Mouse (Mus musculus) splenic B cell, adult 2 months (primary cell): ENCODE data around the gene Slc34a2.

ENCODE experiments used
- DNase-seq: peaks from one replicate; pipeline ENCODE4 v3.0.0-alpha.2; 2011; ENCODE audit warnings: low read depth, low spot score
- H3K27me3 ChIP-seq: 2 replicates; pipeline ENCODE4 v1.6.1; 2012; ENCODE audit warnings: mild to moderate bottlenecking, low read length, moderate library complexity, mixed read lengths; ENCODE audit not compliant: control insufficient read depth, poor library complexity, insufficient read depth, severe bottlenecking
- H3K36me3 ChIP-seq: 2 replicates; pipeline ENCODE4 v1.6.1; 2012; ENCODE audit warnings: mild to moderate bottlenecking, low read length, moderate library complexity, mixed read lengths; ENCODE audit not compliant: control insufficient read depth, poor library complexity, insufficient read depth, severe bottlenecking

Gene Slc34a2

DNA sequence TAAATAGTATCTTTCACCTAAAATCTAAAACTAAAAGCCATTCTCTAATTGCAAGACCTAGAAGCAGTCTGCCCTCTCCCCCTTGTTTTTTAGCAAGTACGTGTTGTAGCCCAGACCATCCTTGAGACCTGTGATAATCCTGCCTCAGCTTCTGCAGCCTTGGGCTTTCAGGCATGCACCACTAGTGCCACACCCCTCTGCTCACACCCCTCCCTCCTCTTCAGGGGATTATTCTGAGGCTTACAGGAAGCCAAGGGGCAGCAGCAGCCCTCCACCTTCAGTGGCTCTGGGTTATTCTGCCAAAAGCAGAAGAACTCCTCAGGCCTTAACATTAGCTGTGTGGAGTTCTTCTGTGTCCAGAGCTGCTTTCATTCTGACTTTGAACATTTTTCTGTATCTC, 13.1 kb downstream of the Slc34a2 start:
- no peaks in the 10 kb centered on the region for H3K27me3 ChIP-seq
- no peaks in the 10 kb centered on the region for H3K36me3 ChIP-seq
- no peak for DNase-seq

DNA sequence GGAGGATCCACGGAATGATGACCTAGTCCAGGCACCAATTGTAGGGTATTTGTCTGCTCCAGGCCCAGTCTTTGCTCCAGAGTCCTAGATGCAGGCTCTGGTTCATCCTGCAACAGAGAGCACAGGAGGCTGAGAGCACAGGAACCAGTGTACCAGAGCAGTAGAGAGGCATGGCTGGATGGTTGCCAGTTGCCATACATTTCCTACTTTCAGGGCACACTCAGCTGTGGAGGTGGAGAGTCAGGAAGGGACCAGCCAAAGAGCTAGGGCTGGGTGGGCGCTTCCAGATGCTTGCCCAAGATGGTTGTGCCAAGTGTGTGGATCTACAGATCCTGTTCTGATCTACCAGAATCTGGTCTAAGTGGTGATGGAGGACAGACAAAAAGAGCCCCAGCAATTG, 15.4 kb downstream of the Slc34a2 start:
- H3K36me3 ChIP-seq, result no peaks in the 10 kb centered on the region
- H3K27me3 ChIP-seq, result no peaks in the 10 kb centered on the region
- no peak for DNase-seq

DNA sequence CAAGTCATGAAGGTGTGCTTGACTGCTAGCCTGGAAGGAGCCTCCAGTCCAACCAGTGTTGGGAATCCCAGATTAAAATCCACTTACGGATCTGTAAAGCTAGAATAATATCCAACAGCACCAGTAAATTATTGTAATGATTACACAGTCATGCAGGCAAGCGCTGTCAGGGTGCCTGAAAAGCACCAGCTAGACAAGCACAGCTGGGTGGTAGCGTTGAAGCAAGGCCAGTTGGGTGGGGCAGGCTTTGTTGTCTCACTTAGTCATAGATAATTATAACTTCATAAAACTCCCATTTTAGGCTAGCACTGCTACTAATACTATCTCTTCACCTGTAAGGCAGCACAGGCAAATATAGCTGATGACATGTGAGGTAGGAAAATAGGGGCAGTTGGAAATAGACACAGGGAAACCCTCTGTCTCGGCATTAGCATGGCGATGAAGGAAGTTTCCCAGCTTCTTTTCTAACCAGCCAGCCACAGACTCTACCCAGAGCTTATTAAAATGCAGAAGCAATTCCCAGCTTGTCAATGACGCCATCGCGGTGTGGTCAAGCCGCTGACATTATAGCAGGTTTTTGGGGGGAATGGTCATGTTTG, 23.8 kb downstream of the Slc34a2 start:
- no peak for DNase-seq
- Histone ChIP-seq H3K36me3 (no peaks in the 10 kb centered on the region), H3K27me3 (no peaks in the 10 kb centered on the region)

DNA sequence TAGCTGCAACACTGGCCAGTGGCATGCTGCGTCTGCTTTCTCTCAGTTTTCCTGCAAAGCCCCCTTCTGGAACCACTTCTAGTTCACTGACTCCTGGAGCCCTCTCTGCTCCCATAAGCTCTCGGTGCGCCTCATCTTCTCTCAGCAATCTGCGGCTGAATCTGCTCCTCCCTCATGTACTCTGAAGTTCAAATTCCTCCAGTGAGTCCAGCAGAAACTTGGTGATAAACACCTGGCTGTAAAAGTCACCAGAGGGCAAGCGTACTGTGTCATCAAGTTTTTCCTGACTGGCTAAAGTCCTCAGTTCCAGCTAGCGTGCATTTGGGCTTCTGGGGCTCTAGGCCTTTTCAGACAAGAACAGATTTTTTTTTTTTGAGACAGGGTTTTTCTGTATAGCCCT, 36.7 kb downstream of the Slc34a2 start:
- Histone ChIP-seq H3K27me3 (no peaks in the 10 kb centered on the region), H3K36me3 (no peaks in the 10 kb centered on the region)
- no peak for DNase-seq

DNA sequence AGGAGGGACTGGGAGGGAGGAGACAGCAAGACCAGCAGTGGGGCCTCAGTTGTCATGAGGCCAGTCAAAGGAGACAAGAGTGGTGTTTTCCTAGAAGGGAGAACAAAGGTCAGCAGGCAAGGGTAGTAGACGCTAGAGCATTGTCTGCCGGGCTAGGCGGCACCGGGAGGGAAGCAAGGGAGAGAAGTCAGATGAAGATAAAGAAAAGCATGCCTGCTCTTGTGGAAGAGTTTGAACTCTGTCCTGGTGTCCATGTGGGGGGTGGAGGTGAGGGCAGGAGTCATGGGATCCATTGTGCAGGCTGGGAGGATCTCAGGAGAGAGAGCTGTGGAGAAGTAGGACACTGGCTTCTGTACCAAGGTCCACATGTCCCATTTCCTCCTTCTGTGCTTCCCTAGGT, 40.6 kb downstream of the Slc34a2 start:
- H3K27me3 ChIP-seq, result no peaks in the 10 kb centered on the region
- no peaks in the 10 kb centered on the region for H3K36me3 ChIP-seq
- DNase-seq, result no peak

DNA sequence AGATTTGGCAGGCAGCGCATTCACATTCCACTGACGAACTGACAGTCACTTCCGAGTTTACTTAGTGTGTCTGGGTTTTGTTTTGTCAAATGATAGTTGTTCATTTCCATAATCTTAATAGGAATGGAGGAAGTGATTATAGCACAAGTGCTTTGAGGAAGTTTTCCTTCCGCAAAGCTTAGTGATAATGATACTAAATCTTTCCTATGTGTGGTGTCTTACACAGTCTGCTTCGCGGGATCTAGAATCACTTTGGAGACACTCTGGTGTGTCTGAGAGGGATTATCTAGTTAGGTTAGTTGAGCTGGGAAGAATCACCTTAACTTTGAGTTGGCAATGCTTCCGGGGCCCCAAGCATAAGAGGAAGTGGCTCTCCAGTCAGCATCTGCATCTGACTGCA, 49.6 kb downstream of the Slc34a2 start:
- Histone ChIP-seq H3K36me3 (no peaks in the 10 kb centered on the region), H3K27me3 (no peaks in the 10 kb centered on the region)
- no peak for DNase-seq

DNA sequence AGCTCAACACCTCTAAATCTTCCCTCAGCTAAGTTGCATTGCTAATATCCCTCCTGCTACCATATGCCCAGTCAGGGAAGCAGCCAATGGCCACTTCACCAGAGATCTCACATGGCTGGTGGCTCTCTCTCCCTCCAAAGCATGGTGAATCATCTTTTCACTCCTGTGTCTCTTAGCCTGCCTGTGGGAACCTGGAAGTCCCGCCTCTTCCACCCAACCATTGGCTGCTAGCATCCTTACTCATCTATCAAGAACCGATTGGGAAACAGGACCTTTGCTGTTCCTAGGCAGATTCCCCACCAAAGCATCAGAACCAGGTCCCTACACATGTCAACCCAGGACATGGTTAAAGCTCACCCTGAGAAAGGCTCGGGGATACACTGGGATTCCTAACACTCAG, 53.5 kb downstream of the Slc34a2 start:
- H3K36me3 ChIP-seq, result no peaks in the 10 kb centered on the region
- no peak for DNase-seq
- H3K27me3 ChIP-seq, result no peaks in the 10 kb centered on the region

DNA sequence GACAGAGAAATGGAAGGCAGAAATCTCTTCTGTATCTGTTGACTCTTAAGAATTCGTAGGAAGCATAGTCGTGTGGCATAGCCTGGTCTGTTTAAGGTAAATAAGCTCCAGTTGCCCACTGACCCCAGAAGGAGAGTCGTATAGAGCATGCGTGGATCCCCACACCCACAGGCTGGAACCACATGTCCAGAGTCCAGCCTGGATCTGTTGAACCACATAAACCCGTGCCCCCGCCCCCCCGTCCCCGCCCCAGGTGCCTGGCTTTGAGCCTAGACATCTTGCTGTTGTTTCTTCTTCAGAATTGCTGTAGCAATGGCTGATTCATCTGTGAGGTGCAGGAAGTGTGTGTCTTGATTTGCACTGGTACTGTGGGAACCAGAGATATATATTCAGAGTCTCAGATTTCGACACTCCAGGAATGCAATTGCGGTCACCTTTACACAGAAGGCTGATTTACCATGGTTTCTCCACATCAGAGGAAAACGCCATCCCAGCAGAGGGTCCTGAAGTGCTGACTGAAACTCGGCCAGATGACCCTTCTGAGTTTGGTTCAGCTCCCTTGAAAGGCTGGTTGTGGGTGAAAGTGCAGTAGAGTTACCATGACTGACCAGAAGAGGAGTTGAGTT, 64.1 kb downstream of the Slc34a2 start:
- DNase-seq, result no peak
- Histone ChIP-seq H3K27me3 (no peaks in the 10 kb centered on the region), H3K36me3 (no peaks in the 10 kb centered on the region)

DNA sequence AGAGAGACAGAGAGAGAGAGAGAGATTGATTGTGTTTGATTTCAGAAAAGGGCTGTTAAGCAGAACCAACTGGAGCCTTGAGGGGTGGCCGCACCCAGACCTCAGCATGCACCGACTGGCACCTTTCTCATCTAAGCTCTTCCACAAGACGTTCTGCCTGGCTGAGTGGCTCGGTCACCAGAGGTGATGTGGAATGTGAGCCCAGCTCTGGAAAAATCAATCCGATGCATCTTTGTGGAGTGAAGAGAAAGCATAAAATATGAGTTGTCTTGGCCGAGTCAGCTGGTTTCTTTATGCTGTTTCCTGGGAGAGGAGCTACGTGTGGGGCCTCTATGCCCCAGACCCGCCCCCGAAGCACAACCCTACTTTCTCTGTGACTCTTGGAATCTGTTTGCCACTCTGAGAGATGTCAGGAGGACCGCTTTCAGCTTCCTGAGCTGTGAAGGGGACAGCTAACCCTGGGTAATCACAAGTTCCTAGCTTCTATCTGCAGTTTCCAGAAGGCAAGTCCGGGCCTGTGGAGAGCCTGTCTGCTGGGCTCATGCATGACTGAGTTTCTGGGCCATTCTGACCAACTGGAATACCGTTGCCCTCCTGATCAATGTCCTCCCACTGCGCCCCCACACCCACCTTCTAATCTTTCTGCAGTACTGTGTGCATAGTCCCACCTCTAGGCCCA, 66.4 kb downstream of the Slc34a2 start:
- H3K36me3 ChIP-seq, result no peaks in the 10 kb centered on the region

DNA sequence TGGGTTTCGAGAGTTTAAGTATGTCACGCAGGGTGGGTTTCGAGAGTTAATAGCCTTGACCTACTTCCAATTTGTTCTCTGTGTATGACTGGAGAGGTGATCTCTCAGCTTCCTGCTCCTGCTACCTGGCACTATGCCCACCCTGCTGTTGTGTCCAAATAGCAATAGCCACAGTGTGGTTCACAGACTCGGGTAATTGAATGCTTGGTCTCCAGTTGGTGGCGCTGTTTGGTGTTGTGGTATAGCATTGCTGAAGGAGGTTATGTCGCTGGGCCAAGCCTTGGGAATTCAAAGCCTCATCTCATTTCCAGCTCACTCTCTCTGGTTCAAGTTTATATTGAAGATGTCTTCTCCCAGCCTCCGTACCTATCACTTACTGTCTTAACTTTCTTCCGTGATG, 67.8 kb downstream of the Slc34a2 start:
- no peak for DNase-seq
- Histone ChIP-seq H3K27me3 (no peaks in the 10 kb centered on the region), H3K36me3 (no peaks in the 10 kb centered on the region)

More for the DNA sequence above, 66.4 kb downstream of the Slc34a2 start:
- no peaks in the 10 kb centered on the region for H3K27me3 ChIP-seq
- DNase-seq, result no peak

DNA sequence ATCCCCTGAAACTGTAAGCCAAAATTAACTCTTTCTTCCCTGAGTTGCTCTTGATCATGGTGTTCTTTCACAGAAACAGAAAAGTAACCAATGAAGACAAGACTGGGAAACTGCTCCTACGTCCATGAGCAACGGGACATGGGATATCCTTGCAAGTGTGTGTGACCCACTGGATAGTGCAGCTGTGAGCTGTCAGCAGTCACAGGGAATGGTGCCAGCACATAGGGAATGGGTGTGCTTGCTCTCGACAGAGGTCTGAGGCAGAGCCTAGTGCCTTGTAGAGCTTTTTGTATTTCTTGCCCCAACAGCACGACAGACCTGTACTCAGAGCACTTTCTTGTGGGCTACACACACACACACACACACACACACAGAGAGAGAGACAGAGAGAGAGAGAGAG, 68.2 kb downstream of the Slc34a2 start:
- no peaks in the 10 kb centered on the region for H3K36me3 ChIP-seq
- H3K27me3 ChIP-seq, result no peaks in the 10 kb centered on the region
- no peak for DNase-seq

DNA sequence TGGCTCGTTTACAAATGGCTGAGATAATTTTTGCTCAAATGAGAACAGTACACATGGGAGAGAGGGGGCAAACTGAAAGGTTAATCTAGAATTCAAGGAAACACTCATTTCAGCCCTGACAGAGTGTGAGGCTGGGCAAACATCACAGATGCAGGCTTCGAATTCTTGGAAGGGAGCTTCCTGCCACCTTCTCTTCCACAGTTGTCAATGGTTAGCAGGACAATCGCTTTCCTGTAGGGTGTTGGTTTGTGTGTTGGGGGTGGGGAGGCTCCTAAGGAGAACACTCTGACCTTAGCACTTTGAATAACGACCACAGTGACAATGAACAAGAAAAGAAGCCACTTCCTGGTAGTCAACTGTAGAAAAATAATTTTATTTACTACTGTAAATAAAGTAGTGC, 68.8 kb downstream of the Slc34a2 start:
- Histone ChIP-seq H3K27me3 (no peaks in the 10 kb centered on the region), H3K36me3 (no peaks in the 10 kb centered on the region)
- no peak for DNase-seq

DNA sequence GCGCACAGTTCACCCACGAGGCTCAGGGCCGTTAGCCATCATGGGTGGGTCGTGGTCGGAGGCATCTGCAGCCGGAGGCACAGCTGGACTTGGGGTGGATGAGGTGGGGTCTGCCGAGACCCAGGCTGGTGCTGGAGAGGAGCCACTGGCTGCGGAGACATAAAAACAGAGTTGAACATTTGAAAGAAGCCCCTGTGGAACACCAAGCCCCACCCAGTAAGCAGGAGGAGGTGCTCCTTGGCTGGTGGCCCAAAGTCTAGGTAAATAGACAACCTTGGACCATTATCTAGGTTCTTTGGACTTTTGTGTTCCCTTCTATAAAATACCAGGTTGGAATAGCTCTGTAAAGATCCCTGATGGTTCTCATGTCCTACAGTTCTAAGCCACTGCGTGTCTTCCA, 70.1 kb downstream of the Slc34a2 start:
- Histone ChIP-seq H3K27me3 (no peaks in the 10 kb centered on the region), H3K36me3 (no peaks in the 10 kb centered on the region)
- DNase-seq, result no peak

DNA sequence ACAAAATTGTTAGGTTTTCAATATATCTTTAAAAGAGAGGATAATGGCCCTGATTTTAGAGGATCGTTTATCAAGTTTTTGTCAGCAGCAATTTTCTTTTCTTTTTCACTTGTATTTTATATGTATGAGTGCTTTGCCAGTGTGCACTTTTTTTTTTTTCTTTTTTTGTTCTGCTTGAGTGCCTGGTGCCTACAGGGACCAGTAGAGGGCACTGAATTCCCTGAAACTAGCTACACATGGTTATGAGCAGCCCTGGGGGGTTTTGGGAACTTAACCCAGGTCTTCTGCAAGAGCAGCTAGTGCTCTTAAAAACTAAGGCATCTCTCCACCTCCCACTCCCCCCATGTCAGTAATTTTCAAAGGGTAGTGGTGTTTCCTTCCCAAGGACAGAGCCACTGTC, 70.8 kb downstream of the Slc34a2 start:
- DNase-seq, result peak; percentile 4
- Histone ChIP-seq H3K36me3 (no peaks in the 10 kb centered on the region), H3K27me3 (no peaks in the 10 kb centered on the region)

DNA sequence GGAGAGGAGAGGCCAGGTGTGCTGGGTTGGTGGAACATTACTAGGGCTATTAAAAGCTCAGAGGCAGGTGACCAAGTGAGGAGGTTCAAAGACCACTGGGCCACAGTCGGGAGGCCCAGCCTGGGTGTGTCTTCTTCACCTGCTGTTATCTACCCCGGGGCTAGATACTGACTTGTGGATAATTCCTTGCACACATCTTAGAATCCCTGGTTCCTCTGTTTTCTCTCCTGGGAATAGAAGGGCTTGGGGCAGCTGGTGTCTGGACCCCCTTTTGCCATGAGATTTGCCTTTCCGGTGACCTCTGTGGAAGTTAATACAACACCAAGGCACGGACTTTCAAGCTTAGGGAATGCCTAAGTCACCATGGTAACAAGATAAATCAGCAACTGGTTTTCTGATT, 72.3 kb downstream of the Slc34a2 start:
- no peaks in the 10 kb centered on the region for H3K27me3 ChIP-seq
- H3K36me3 ChIP-seq, result no peaks in the 10 kb centered on the region
- no peak for DNase-seq
